Mouse (Mus musculus): ENCODE measurements around the gene Atp1a1. TPM values are rescaled to one million over a fixed set of nuclear protein-coding genes. Genes with fewer than 3 reads are reported as not detected.

The Atp1a1 gene
- polyA plus RNA-seq (2015; fragmentation: Nextera tagmentation; extraction: Ambion mirVana) = 33.3 and 42.0 TPM in 2 replicates

DNA sequence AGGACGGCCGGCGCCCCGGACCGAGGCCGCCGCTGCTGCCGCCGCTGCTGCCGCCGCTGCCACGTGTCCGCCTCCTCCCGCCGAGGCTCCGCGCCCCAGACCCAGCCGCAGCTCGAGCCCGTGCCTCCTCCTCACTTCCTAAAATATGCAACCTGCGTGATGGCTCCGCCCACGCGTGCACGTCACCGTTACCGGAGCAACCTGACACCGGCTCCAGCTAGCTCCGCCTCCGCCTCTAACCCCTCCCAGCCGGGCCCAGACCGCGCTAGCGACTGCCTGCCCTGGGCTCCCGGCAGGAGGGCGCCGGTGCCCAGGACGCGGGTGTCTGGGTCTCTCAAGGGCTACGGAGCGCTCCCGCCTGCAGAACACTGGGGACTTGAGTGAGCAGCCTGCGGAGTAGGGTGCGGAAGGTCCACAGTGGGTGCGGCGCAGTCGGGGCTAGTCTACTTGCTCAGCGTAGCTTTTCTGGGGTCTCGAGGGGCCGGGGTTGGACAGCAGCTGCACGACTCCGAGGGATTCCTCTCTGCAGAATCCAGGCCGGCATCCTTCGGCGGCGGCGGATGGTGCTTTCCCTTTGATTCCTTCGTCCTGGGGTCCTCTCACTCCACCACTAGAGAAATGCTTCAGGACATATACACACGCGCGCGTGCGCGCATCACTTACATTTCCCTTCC lies at the start of gene Atp1a1:
TSS of gene Atp1a1 (minus strand) at position 135 of the 674 bp plus-strand sequence.

Other genes starting within 250 kb of the Atp1a1 start
- 15.1 and 16.7 TPM in 2 replicates for gene Igsf3, start 227.6 kb downstream of the Atp1a1 start, polyA plus RNA-seq (2015; fragmentation: Nextera tagmentation; extraction: Ambion mirVana)
- gene Mab21l3, start 244.3 kb upstream of the Atp1a1 start, polyA plus RNA-seq (2015; fragmentation: Nextera tagmentation; extraction: Ambion mirVana) = 0.15 and 0.41 TPM in 2 replicates

All from skeletal muscle tissue, postnatal 0 days (tissue).